Mouse (Mus musculus) layer of hippocampus, postnatal 36 days (tissue): ENCODE data around the gene Suox. TPM values are rescaled to one million over a fixed set of nuclear protein-coding genes. Genes with fewer than 3 reads are reported as not detected.
"Not testable (repeated sequence)": the region's sequence is repeated elsewhere in the genome, so short reads cannot be mapped to it uniquely, and the experiment has no call there.

Experiments used
- DNase-seq, 2 experiments: peaks; one replicate each; pipeline ENCODE4 v3.0.0; 2022
- total RNA-seq, 2 experiments: library from RNA; stranded (reverse); gene quantifications; 2 replicates each; pipeline ENCODE4 v1.2.3; 2021

The Suox gene
- total RNA-seq, 2 experiments from 2014 or later = 11.4 to 14.2 TPM

DNA sequence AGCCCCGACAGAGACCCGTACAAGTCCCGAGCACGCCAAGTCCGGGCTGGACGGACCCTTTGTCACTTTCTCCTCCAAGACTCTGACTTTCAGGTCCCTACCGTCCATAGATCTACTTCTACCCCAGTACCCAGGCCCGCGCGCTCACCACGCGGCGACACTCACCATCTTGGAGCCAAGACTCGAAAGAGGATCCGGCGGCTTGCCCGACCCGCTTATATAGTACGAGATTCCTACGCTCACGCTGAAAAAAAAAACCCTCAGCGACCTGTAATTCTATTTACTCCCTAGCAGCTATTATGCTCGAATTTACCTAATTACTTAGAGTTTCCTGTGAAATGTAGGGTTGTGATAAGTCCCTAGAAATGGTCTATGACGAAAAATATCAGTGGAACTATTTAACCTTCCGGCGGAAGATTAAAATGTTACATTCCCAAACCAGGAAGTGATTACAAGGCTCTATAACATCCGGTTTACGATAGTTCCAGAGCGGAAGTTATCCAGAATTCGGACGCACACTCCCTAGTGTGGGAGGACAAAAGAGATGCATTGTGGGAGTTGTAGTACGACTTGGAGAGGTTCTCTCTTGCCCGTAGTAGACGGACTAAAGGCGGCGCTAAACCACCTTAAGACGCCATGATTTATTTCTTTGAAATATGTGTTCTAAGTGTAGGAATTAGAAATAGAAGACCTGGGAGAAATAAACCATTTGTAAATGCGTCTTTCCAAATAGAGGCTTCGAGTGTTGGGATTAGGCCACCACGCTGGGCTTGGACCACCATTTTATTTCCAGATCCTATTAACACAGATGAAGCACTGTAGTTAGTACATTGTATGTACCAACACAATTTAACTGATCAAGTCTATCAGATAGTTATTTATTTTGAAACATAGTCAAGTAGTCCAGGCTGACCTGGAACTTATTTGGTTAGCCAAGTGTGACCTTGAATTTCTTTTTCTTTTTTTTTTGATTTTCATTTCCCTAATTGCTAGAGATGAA lies 47.3 kb downstream of the Suox start, which contains the start of gene Rps26:
Rps26 (minus strand) TSS at position 437 of the 1,000 bp plus-strand sequence.
- peak; percentile 80 to 88 for DNase-seq

DNA sequence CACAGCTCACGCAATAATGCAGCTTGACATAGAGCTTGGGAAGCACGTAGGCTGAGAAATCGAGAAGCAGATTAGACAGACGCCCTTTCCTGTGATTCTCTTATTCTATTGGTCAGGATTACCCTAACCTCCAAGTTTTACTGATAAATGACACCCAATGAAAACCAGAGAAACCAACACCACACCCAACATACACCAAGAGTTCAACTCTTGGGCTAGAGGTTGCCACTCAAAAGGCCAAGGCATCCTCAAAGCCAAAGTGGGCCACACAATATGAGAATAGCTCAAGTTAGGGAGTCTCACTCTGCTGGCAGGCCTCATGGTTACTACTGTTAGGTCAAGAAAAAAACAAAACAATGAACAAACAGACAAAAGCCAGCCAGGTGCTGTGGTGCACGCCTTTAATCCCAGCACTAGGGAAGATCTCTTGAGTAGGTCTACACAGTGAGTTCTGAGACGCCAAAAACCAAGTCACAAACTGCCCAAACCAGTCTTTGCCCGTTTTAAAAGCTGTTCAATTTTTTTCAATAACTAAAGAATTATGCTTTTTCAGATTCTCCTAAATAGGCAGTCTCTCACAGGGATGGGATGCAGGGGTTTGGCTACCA lies 48.5 kb downstream of the Suox start:
- no peak for DNase-seq

DNA sequence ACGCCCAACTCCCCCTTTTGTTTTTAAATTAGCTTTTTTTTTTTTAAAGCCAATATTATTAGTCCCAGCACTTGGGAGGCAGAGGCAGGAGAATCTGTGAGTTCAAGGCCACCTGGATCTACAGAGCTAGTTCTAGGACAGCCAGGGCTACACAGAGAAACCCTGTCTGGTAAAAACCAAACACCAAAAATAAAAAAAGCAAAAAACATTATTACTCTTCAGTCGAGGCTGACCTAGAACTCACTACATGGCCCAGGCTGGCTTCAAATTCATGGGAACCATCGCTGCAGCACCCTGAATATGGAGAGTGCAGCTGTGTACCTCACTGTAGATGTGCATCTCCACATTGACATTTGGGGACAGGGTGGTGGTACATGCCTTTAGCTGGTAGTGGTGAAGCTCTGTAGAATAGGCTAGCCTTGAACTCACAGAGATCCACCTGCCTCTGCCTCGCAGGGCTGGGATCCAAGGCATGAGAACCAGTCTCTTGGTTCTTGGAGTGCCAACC lies 50.7 kb downstream of the Suox start:
- not testable (repeated sequence) for DNase-seq

DNA sequence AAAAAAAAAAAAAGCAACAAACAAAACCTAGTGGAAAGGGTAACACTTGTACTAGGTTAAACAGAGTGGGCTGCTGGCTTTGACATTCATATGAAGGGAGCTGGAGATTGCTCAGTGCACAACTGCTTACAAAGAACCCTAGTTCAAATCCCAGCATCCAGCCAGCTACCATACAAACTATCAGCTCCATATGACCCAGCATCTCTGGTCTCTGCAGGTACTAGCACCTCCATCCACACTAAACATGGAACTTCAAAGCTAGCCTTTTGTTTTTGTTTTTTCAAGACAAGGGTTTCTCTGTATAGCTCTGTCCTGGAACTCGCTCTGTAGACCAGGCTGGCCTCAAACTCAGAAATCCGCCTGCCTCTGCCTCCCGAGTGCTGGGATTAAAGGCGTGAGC lies 51.2 kb downstream of the Suox start:
- DNase-seq = no peak

DNA sequence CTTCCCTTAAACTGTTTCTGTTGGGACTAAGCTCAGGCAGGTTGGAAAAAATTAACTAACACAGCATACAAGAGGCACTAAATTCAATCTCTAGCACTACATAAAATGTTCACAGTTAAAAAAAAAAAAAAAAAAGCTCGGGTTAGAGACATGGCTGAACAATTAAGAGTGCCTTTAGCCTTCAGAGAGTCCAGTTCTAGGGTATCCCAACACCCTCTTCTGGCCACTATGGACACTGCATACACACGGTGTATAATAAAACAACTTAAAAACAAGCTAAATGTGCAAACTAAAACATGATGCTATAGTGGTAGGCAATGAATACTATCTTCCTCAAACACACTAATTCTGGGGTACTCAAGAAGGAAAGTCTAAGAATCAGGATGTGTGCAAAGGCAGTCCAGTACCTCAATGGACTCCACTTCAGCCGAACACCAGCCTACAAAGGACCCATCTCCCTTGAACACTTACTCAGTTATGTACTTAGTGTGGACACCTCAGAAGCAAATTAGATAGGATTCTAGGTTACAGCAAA lies 51.8 kb downstream of the Suox start:
- DNase-seq = no peak

DNA sequence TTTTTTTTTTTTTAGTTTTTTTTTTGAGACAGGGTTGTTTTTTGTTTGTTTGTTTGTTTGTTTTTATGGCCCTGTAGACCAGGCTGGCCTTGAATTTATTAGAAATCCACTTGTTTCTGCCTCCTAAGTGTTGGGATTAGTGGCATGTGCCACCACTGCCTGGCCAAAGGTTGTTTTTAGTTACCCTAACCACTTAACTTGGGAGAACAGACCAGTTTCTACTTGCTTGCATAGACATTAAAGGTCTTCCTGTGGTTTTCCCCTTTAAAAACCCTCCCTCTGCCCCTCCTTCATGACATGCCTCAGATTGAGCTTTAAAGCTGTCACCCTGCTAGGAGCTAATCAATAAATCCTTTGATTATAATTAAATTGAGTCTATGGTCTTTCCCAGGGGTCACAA lies 53.6 kb downstream of the Suox start:
- no peak for DNase-seq

Other genes with a start within 250 kb of the Suox start
- 100 to 1,000 TPM; 226 to 234 TPM for gene Smarcc2, start 214.8 kb downstream of the Suox start, total RNA-seq
- 100 to 1,000 TPM; 520 to 569 TPM for gene Myl6, start 179.9 kb downstream of the Suox start, total RNA-seq
- gene Myl6b, start 175.4 kb downstream of the Suox start, total RNA-seq = 10 to 100 TPM; 16.2 to 19.3 TPM
- 1 to 10 TPM; 4.5 to 4.7 TPM for gene Esyt1, start 148.2 kb downstream of the Suox start, total RNA-seq
- 10 to 100 TPM; 14.1 to 14.3 TPM for gene Zc3h10, start 126.3 kb downstream of the Suox start, total RNA-seq
- gene Rpl41, start 124.8 kb downstream of the Suox start, total RNA-seq = 1,000 to 10,000 TPM; 1,506 to 1,536 TPM
- gene Pa2g4, start 108.1 kb downstream of the Suox start, total RNA-seq = 10 to 100 TPM; 61.9 to 66.9 TPM
- gene Erbb3, start 84.4 kb downstream of the Suox start, total RNA-seq = 1 to 10 TPM; 7.8 to 8.0 TPM
- gene Rps26, start 47.3 kb downstream of the Suox start, total RNA-seq = 100 to 1,000 TPM; 288 to 319 TPM
- 10 to 100 TPM; 14.8 to 15.5 TPM for gene Ikzf4, start 28.1 kb downstream of the Suox start, total RNA-seq
- gene Rab5b, start 22.2 kb upstream of the Suox start, total RNA-seq = 100 to 1,000 TPM; 131 to 134 TPM
- gene Pmel, start 30.1 kb upstream of the Suox start, total RNA-seq = under 1 TPM; 0.25 to 0.35 TPM
- gene Cdk2, start 31.0 kb upstream of the Suox start, total RNA-seq = 1 to 10 TPM; 2.0 to 2.4 TPM
- 10 to 100 TPM in 1 of 2 experiments, 1 to 10 TPM in 1; 9.3 to 11.1 TPM for gene Dgka, start 70.8 kb upstream of the Suox start, total RNA-seq
- gene Pym1, start 73.8 kb upstream of the Suox start, total RNA-seq = 10 to 100 TPM; 26.0 to 28.2 TPM
- under 1 TPM; 0.20 to 0.46 TPM for gene Mmp19, start 116.8 kb upstream of the Suox start, total RNA-seq
- gene Dnajc14, start 130.0 kb upstream of the Suox start, total RNA-seq = 10 to 100 TPM; 65.3 to 69.1 TPM
- gene Tmem198b, start 130.3 kb upstream of the Suox start, total RNA-seq = 10 to 100 TPM in 1 of 2 experiments, 1 to 10 TPM in 1; 8.4 to 10.6 TPM
- 10 to 100 TPM; 38.9 to 39.5 TPM for gene Sarnp, start 143.3 kb upstream of the Suox start, total RNA-seq
- 1 to 10 TPM; 8.9 to 9.8 TPM for gene Ormdl2, start 147.6 kb upstream of the Suox start, total RNA-seq
- 10 to 100 TPM; 20.4 to 22.7 TPM for gene Gdf11, start 217.6 kb upstream of the Suox start, total RNA-seq
- 10 to 100 TPM; 77.8 to 79.7 TPM for gene Cd63, start 226.9 kb upstream of the Suox start, total RNA-seq
- gene Rdh5, start 248.8 kb upstream of the Suox start, total RNA-seq = 1 to 10 TPM; 6.4 to 8.9 TPM
- gene Bloc1s1, start 250.0 kb upstream of the Suox start, total RNA-seq = 10 to 100 TPM; 92.9 to 94.1 TPM